Mouse (Mus musculus) brown adipose tissue, adult 24 weeks (tissue): ENCODE data around the gene Gm21974. TPM values are rescaled to one million over a fixed set of nuclear protein-coding genes. Genes with fewer than 3 reads are reported as not detected.
"Not testable (repeated sequence)": the region's sequence is repeated elsewhere in the genome, so short reads cannot be mapped to it uniquely, and the experiment has no call there.

Experiments used
- H3K27ac ChIP-seq: fragments of 200-500 bp; replicated peaks from 2 replicates; pipeline ENCODE4 v1.5.1; 2012; ENCODE audit warnings: low read depth, mild to moderate bottlenecking, low read length
- H3K4me1 ChIP-seq: fragments of 200-500 bp; 2 replicates; pipeline ENCODE4 v1.6.1; 2012; ENCODE audit warnings: low read length, mixed read lengths; ENCODE audit not compliant: control insufficient read depth, insufficient read depth, insufficient read length
- H3K4me3 ChIP-seq: fragments of 200-500 bp; 2 replicates; pipeline ENCODE4 v1.5.1; 2012; ENCODE audit warnings: low read depth, mild to moderate bottlenecking, low read length, moderate library complexity; ENCODE audit not compliant: insufficient read depth
- polyA plus RNA-seq: library from polyadenylated mRNA; stranded (reverse); fragments of >200 nt; gene quantifications from 2 replicates; pipeline ENCODE4 v1.2.4, GENCODE M21; 2012; ENCODE audit not compliant: missing spikeins, insufficient read depth, insufficient read length

The Gm21974 gene
- polyA plus RNA-seq, result not detected in 2 replicates

GRCm38 (mm10) chr7:127895442-127895841, at the start of gene Gm21974, which contains the start of gene Vkorc1:
Gm21974 (minus strand) TSS chr7:127895454.
Vkorc1 (minus strand) TSS chr7:127895617.
- Histone ChIP-seq H3K4me1 (0 out of 2 replicates have a peak, but pooled peaks cover 3% of the 10 kb centered on the region), H3K4me3 (peak within 1 kb of the TSS; percentile 65), H3K27ac (0 out of 2 replicates have a peak within 1 kb of the TSS, but pooled peaks have one; percentile 18)

GRCm38 (mm10) chr7:127944614-127945013, 49.4 kb upstream of the Gm21974 start:
- Histone ChIP-seq H3K4me1 (peaks cover 4% of the 10 kb centered on the region), H3K4me3 (peak overlapping the region; percentile 55), H3K27ac (peak overlapping the region; percentile 67)

- H3K4me1 ChIP-seq, H3K27ac ChIP-seq, H3K4me3 ChIP-seq: not testable (repeated sequence)
These were observed 46.8 kb upstream of the Gm21974 start for GRCm38 (mm10) chr7:127942097-127942496.

GRCm38 (mm10) chr7:127936216-127936884, 41.1 kb upstream of the Gm21974 start:
- peak overlapping the region; percentile 69 for H3K4me3 ChIP-seq
- H3K4me1 ChIP-seq, result peaks cover 2% of the 10 kb centered on the region; the same call in 1 of the 2 replicates
- no peak overlapping the region for H3K27ac ChIP-seq

GRCm38 (mm10) chr7:127935748-127936159, 40.5 kb upstream of the Gm21974 start:
- peak overlapping the region; percentile 69 for H3K4me3 ChIP-seq
- peaks cover 2% of the 10 kb centered on the region; the same call in 1 of the 2 replicates for H3K4me1 ChIP-seq
- H3K27ac ChIP-seq, result peak overlapping the region; percentile 14; the same call in 1 of the 2 replicates

GRCm38 (mm10) chr7:127935028-127935722, 39.9 kb upstream of the Gm21974 start:
- H3K4me3 ChIP-seq, result peak overlapping the region; percentile 69
- H3K27ac ChIP-seq, result peak overlapping the region; percentile 14
- H3K4me1 ChIP-seq, result peaks cover 2% of the 10 kb centered on the region; the same call in 1 of the 2 replicates

GRCm38 (mm10) chr7:127934075-127934474, 38.8 kb upstream of the Gm21974 start:
- Histone ChIP-seq H3K4me1 (peaks cover 2% of the 10 kb centered on the region; the same call in 1 of the 2 replicates), H3K27ac (no peak overlapping the region), H3K4me3 (no peak overlapping the region)

GRCm38 (mm10) chr7:127932273-127933031, 37.2 kb upstream of the Gm21974 start:
- Histone ChIP-seq H3K27ac (no peak overlapping the region), H3K4me1 (peaks cover 2% of the 10 kb centered on the region; the same call in 1 of the 2 replicates), H3K4me3 (no peak overlapping the region)

- H3K27ac ChIP-seq, result no peak overlapping the region
- H3K4me3 ChIP-seq, result no peak overlapping the region
- peaks cover 1% of the 10 kb centered on the region; the same call in 1 of the 2 replicates for H3K4me1 ChIP-seq
These were observed 36.3 kb upstream of the Gm21974 start for GRCm38 (mm10) chr7:127931351-127932135.

- Histone ChIP-seq H3K4me1 (no peaks in the 10 kb centered on the region; the same call in 1 of the 2 replicates), H3K27ac (no peak overlapping the region), H3K4me3 (no peak overlapping the region)
These were observed 35.4 kb upstream of the Gm21974 start for GRCm38 (mm10) chr7:127930636-127931035.

GRCm38 (mm10) chr7:127929923-127930322, 34.7 kb upstream of the Gm21974 start, which contains the start of gene Prss8:
Prss8 (minus strand) TSS chr7:127930104.
- no peaks in the 10 kb centered on the region; the same call in 1 of the 2 replicates for H3K4me1 ChIP-seq
- no peak within 1 kb of the TSS for H3K27ac ChIP-seq
- H3K4me3 ChIP-seq, result peak within 1 kb of the TSS; percentile 6; the same call in 1 of the 2 replicates

- Histone ChIP-seq H3K4me3 (no peak overlapping the region), H3K27ac (no peak overlapping the region), H3K4me1 (no peaks in the 10 kb centered on the region)
These were observed 33.3 kb upstream of the Gm21974 start for GRCm38 (mm10) chr7:127928596-127928995.

GRCm38 (mm10) chr7:127927726-127928125, 32.5 kb upstream of the Gm21974 start:
- Histone ChIP-seq H3K4me1 (no peaks in the 10 kb centered on the region), H3K4me3 (no peak overlapping the region), H3K27ac (no peak overlapping the region)

GRCm38 (mm10) chr7:127926846-127927245, 31.6 kb upstream of the Gm21974 start:
- no peaks in the 10 kb centered on the region for H3K4me1 ChIP-seq
- no peak overlapping the region for H3K4me3 ChIP-seq
- H3K27ac ChIP-seq, result no peak overlapping the region
